Mouse (Mus musculus) hindbrain, embryonic 13.5 days (tissue): ENCODE data around the gene Lrrtm4. TPM values are rescaled to one million over a fixed set of nuclear protein-coding genes. Genes with fewer than 3 reads are reported as not detected.

Source experiments
- ATAC-seq: fragments of 200-750 bp; cut with Nextera tagmentation; 2 replicates; pipeline ENCODE4 v1.8.0; 2017; ENCODE audit warnings: moderate TSS enrichment; ENCODE audit not compliant: low FRiP score
- H3K27ac ChIP-seq: fragments of 300-500 bp; sonication (generic); 2 replicates; pipeline ENCODE4 v1.5.1; 2015; ENCODE audit warnings: inconsistent platforms, mild to moderate bottlenecking, moderate library complexity
- H3K27me3 ChIP-seq: fragments of 300-500 bp; sonication (generic); 2 replicates; pipeline ENCODE4 v1.6.1; 2015; ENCODE audit warnings: mild to moderate bottlenecking, inconsistent platforms
- H3K36me3 ChIP-seq: fragments of 300-500 bp; sonication (generic); 2 replicates; pipeline ENCODE4 v1.6.1; 2015; ENCODE audit warnings: mild to moderate bottlenecking, inconsistent platforms
- H3K4me1 ChIP-seq: fragments of 300-500 bp; sonication (generic); replicated peaks from 2 replicates; pipeline ENCODE4 v1.6.1; 2015; ENCODE audit warnings: inconsistent platforms
- H3K4me2 ChIP-seq: fragments of 300-500 bp; sonication (generic); 2 replicates; pipeline ENCODE4 v1.6.1; 2015; ENCODE audit warnings: inconsistent platforms, mild to moderate bottlenecking, moderate library complexity
- H3K4me3 ChIP-seq: fragments of 300-500 bp; sonication (generic); 2 replicates; pipeline ENCODE4 v1.5.1; 2015; ENCODE audit warnings: mild to moderate bottlenecking, inconsistent platforms
- H3K9ac ChIP-seq: fragments of 300-500 bp; sonication (generic); 2 replicates; pipeline ENCODE4 v1.6.1; 2015; ENCODE audit warnings: mild to moderate bottlenecking, inconsistent platforms
- H3K9me3 ChIP-seq: fragments of 300-500 bp; sonication (generic); 2 replicates; pipeline ENCODE4 v1.6.1; 2016; ENCODE audit warnings: inconsistent platforms
- WGBS: fragments of 180-500 bp; shearing (Covaris S2); methylation state at CpG from one replicate; pipeline ENCODE4 v1.1.7; 2015; 5-methylcytosine and 5-hydroxymethylcytosine counted together
- polyA plus RNA-seq: library from polyadenylated mRNA; unstranded; fragments of >200 nt; fragmentation: Nextera tagmentation; extraction: Ambion mirVana; gene quantifications from 2 replicates; pipeline ENCODE4 v1.2.1, GENCODE M21; 2015

Lrrtm4 gene
- 12.8 and 14.5 TPM in 2 replicates for polyA plus RNA-seq

GRCm38 (mm10) chr6:80018765-80019164 lies at the start of gene Lrrtm4:
Gene Lrrtm4, plus strand, starts transcription at chr6:80018877.
- H3K27me3 ChIP-seq: no peaks in the 10 kb centered on the region
- H3K27ac ChIP-seq: peak within 1 kb of the TSS; percentile 87
- H3K36me3 ChIP-seq: peaks cover 8% of the 10 kb centered on the region
- WGBS: 5% methylated on average over 6 of the region's 6 CpGs
- peak within 1 kb of the TSS; percentile 54 for H3K4me3 ChIP-seq
- H3K9me3 ChIP-seq: no peaks in the 10 kb centered on the region
- H3K9ac ChIP-seq: peak within 1 kb of the TSS; percentile 70
- ATAC-seq: peak; percentile 92
- peak within 1 kb of the TSS; percentile 69 for H3K4me2 ChIP-seq
- peaks cover 17% of the 10 kb centered on the region for H3K4me1 ChIP-seq

DNA sequence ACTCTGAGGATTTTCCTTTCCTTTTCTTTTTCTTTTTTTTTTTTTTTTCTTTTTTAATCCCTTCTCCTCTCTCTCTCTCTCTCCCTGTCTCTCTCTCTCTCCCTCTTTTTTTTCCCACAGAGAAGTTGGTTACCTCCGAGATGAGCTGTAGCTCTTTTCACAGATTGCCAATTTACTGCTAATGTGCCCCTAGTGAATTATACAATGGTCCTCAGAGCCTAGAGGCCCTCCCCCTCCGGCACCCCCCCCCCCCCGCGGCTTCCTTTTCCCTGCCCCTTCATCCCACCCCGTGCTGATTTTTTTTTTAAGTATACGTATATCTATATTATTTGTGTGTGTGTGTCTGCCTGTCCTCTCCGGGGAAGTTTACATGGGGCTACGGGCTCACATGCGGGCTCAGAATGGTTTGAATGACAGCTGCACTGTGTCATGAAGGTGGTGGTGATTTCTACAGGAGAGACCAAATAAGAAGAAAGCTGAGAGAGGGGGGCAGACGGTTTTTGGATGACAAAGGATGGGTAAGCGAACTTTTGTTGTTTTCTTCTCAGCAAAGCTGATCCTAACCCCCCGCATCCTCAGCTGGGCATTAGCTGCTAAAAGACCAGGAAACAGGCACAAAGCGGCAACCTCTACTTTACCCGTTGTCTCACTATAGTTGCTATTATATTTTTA lies 648 bp downstream of the Lrrtm4 start:
- 1% methylated on average over 14 of the region's 14 CpGs for WGBS
- H3K27ac ChIP-seq: peak overlapping the region; percentile 87

DNA sequence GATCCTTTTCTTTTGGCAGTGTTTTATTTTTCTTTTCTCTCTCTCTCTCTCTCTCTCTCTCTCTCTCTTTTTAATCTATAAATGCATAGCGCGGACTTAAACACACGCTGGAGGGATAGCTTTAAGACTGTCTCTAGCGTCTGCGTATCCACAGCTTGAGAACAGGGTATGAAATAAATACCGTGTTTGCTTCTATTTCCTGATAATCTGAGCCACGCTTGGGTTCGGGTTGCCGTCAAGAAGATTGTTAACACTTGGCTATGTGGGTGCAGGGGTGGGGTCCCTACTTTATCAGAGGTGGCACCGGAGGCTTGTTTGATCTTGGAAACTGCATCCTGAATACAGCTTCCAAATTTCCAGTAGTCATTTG lies 1.2 kb downstream of the Lrrtm4 start:
- 5% methylated on average over 10 of the region's 10 CpGs for WGBS
- peak overlapping the region; percentile 69 for H3K4me2 ChIP-seq
- H3K27me3 ChIP-seq: no peaks in the 10 kb centered on the region
- peak overlapping the region; percentile 54 for H3K4me3 ChIP-seq
- peak; percentile 41 for ATAC-seq
- peaks cover 17% of the 10 kb centered on the region for H3K4me1 ChIP-seq
- peaks cover 8% of the 10 kb centered on the region for H3K36me3 ChIP-seq
- peak overlapping the region; percentile 70 for H3K9ac ChIP-seq
- no peaks in the 10 kb centered on the region for H3K9me3 ChIP-seq
- H3K27ac ChIP-seq: peak overlapping the region; percentile 87; the same call in 1 of the 2 replicates

More for the DNA sequence above, 648 bp downstream of the Lrrtm4 start:
- peak; percentile 76 for ATAC-seq
- H3K4me3 ChIP-seq: peak overlapping the region; percentile 54
- peak overlapping the region; percentile 69 for H3K4me2 ChIP-seq
- peak overlapping the region; percentile 70 for H3K9ac ChIP-seq
- peaks cover 17% of the 10 kb centered on the region for H3K4me1 ChIP-seq
- H3K9me3 ChIP-seq: no peaks in the 10 kb centered on the region
- H3K36me3 ChIP-seq: peaks cover 8% of the 10 kb centered on the region
- H3K27me3 ChIP-seq: no peaks in the 10 kb centered on the region

- Histone ChIP-seq H3K27me3 (no peaks in the 10 kb centered on the region), H3K4me3 (no peak overlapping the region), H3K36me3 (no peaks in the 10 kb centered on the region), H3K4me1 (no peaks in the 10 kb centered on the region), H3K9ac (no peak overlapping the region), H3K4me2 (no peak overlapping the region), H3K27ac (no peak overlapping the region), H3K9me3 (no peaks in the 10 kb centered on the region)
- no peak for ATAC-seq
These were observed 38.2 kb downstream of the Lrrtm4 start for GRCm38 (mm10) chr6:80056849-80057248.

DNA sequence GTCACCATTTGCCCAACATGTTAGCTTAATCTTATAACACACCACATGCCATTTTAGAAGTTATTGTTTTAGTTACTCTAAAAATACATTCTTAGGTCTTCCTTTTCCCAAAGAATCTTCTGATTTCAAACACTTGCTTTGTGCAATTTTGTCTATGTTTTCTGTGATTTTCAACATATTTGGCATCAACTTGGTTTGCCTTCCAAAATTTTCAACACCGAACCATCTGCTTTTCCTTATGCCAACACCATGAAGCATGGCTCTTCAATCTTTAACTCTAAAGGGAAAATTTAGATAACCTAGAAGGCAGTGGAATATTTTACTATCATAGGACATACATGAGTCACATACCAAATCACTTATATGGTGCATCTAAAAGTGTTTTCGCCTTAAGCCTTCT lies 59.3 kb downstream of the Lrrtm4 start:
- WGBS: 93% methylated on average over 2 of the region's 2 CpGs
- H3K27me3 ChIP-seq: no peaks in the 10 kb centered on the region
- no peak overlapping the region for H3K4me2 ChIP-seq
- H3K9me3 ChIP-seq: no peaks in the 10 kb centered on the region
- H3K27ac ChIP-seq: no peak overlapping the region
- H3K9ac ChIP-seq: no peak overlapping the region
- ATAC-seq: no peak
- no peaks in the 10 kb centered on the region for H3K4me1 ChIP-seq
- H3K4me3 ChIP-seq: no peak overlapping the region
- no peaks in the 10 kb centered on the region for H3K36me3 ChIP-seq

GRCm38 (mm10) chr6:80079290-80079689 lies 60.6 kb downstream of the Lrrtm4 start:
- no peak overlapping the region for H3K4me2 ChIP-seq
- no peak overlapping the region for H3K27ac ChIP-seq
- H3K9me3 ChIP-seq: no peaks in the 10 kb centered on the region
- WGBS: 83% methylated on average over 6 of the region's 6 CpGs
- ATAC-seq: no peak
- no peaks in the 10 kb centered on the region for H3K4me1 ChIP-seq
- H3K27me3 ChIP-seq: no peaks in the 10 kb centered on the region
- H3K9ac ChIP-seq: no peak overlapping the region
- no peaks in the 10 kb centered on the region for H3K36me3 ChIP-seq
- H3K4me3 ChIP-seq: no peak overlapping the region

- Histone ChIP-seq H3K27ac (no peak overlapping the region), H3K4me3 (no peak overlapping the region), H3K27me3 (no peaks in the 10 kb centered on the region), H3K9me3 (no peaks in the 10 kb centered on the region), H3K4me1 (no peaks in the 10 kb centered on the region), H3K4me2 (no peak overlapping the region), H3K9ac (no peak overlapping the region), H3K36me3 (no peaks in the 10 kb centered on the region)
- WGBS: 85% methylated on average over 4 of the region's 4 CpGs
- no peak for ATAC-seq
These were observed 76.2 kb downstream of the Lrrtm4 start for GRCm38 (mm10) chr6:80094909-80095308.

DNA sequence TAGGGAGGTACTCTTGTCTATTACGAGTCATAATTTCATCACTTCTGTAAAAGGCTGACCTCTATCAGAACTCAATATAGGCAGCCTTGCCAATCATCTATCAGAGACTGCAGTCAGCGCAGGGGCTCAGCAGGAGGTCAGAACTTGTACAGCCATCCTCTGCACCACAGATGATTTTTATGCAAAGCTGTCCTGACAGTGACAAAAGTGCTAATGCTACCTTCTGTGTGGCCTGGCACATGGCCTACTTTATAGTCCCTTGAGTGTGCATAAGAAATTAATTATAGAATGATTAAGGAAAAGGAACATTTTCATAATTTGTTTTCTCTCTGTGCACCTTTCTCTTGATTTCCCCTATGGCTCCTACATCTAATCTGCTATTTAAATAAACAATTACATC lies 86.7 kb downstream of the Lrrtm4 start:
- no peak overlapping the region for H3K9ac ChIP-seq
- no peak overlapping the region for H3K4me3 ChIP-seq
- no peaks in the 10 kb centered on the region for H3K27me3 ChIP-seq
- no peaks in the 10 kb centered on the region for H3K36me3 ChIP-seq
- H3K4me1 ChIP-seq: no peaks in the 10 kb centered on the region; the same call in 1 of the 2 replicates
- peak; percentile 78; the same call in 1 of the 2 replicates for ATAC-seq
- no peak overlapping the region for H3K27ac ChIP-seq
- 40% methylated on average over 2 of the region's 2 CpGs for WGBS
- no peak overlapping the region for H3K4me2 ChIP-seq
- no peaks in the 10 kb centered on the region for H3K9me3 ChIP-seq

- Histone ChIP-seq H3K9ac (no peak overlapping the region), H3K4me1 (no peaks in the 10 kb centered on the region; the same call in 1 of the 2 replicates), H3K36me3 (no peaks in the 10 kb centered on the region), H3K27ac (no peak overlapping the region), H3K9me3 (no peaks in the 10 kb centered on the region), H3K4me2 (no peak overlapping the region), H3K4me3 (no peak overlapping the region), H3K27me3 (no peaks in the 10 kb centered on the region)
- peak; percentile 65 for ATAC-seq
- 74% methylated on average over 1 of the region's 1 CpGs for WGBS
These were observed 87.2 kb downstream of the Lrrtm4 start for GRCm38 (mm10) chr6:80105843-80106242.

DNA sequence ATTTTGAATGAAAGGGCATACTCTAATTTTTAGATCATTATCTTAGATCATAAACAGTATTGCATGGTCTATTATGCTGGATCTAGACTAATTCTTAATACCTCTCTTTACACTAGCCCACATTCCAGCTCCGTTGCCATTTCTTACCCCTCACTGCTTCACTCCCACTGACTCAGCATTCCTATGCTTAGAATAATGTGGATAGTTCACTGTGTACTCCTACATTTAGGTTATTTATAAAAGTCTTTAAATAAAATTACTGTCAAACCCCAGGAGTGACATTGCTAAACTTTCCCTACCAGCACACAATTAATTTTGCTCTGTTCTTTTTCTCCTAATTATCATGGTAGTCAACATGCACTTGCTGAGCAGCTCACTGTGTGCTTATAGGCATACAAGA lies 107.7 kb downstream of the Lrrtm4 start:
- H3K9ac ChIP-seq: no peak overlapping the region
- H3K9me3 ChIP-seq: no peaks in the 10 kb centered on the region
- H3K4me1 ChIP-seq: no peaks in the 10 kb centered on the region
- H3K27me3 ChIP-seq: no peaks in the 10 kb centered on the region
- no peak overlapping the region for H3K27ac ChIP-seq
- WGBS: 77% methylated on average over 1 of the region's 1 CpGs
- ATAC-seq: no peak
- no peaks in the 10 kb centered on the region for H3K36me3 ChIP-seq
- H3K4me3 ChIP-seq: no peak overlapping the region
- H3K4me2 ChIP-seq: no peak overlapping the region

- Histone ChIP-seq H3K27me3 (no peaks in the 10 kb centered on the region), H3K4me2 (no peak overlapping the region), H3K36me3 (no peaks in the 10 kb centered on the region), H3K9ac (no peak overlapping the region), H3K27ac (no peak overlapping the region), H3K4me3 (no peak overlapping the region), H3K4me1 (no peaks in the 10 kb centered on the region), H3K9me3 (no peaks in the 10 kb centered on the region)
- no peak for ATAC-seq
- 60% methylated on average over 4 of the region's 4 CpGs for WGBS
These were observed 143.9 kb downstream of the Lrrtm4 start for GRCm38 (mm10) chr6:80162585-80162984.

GRCm38 (mm10) chr6:80181916-80182315 lies 163.2 kb downstream of the Lrrtm4 start:
- Histone ChIP-seq H3K4me1 (peaks cover 5% of the 10 kb centered on the region; the same call in 1 of the 2 replicates), H3K27ac (no peak overlapping the region), H3K4me2 (no peak overlapping the region), H3K9ac (no peak overlapping the region), H3K36me3 (no peaks in the 10 kb centered on the region), H3K9me3 (no peaks in the 10 kb centered on the region), H3K27me3 (no peaks in the 10 kb centered on the region), H3K4me3 (no peak overlapping the region)
- 80% methylated on average over 1 of the region's 1 CpGs for WGBS
- ATAC-seq: no peak

- H3K4me1 ChIP-seq: peaks cover 5% of the 10 kb centered on the region; the same call in 1 of the 2 replicates
- no peak for ATAC-seq
- no peak overlapping the region for H3K4me2 ChIP-seq
- no peak overlapping the region for H3K4me3 ChIP-seq
- H3K27me3 ChIP-seq: no peaks in the 10 kb centered on the region
- H3K27ac ChIP-seq: no peak overlapping the region
- 57% methylated on average over 2 of the region's 2 CpGs for WGBS
- H3K36me3 ChIP-seq: no peaks in the 10 kb centered on the region
- no peaks in the 10 kb centered on the region for H3K9me3 ChIP-seq
- H3K9ac ChIP-seq: no peak overlapping the region
These were observed 163.7 kb downstream of the Lrrtm4 start for GRCm38 (mm10) chr6:80182353-80182752.
